Mouse (Mus musculus): ENCODE results near the gene Hspb9.

The Hspb9 gene

DNA sequence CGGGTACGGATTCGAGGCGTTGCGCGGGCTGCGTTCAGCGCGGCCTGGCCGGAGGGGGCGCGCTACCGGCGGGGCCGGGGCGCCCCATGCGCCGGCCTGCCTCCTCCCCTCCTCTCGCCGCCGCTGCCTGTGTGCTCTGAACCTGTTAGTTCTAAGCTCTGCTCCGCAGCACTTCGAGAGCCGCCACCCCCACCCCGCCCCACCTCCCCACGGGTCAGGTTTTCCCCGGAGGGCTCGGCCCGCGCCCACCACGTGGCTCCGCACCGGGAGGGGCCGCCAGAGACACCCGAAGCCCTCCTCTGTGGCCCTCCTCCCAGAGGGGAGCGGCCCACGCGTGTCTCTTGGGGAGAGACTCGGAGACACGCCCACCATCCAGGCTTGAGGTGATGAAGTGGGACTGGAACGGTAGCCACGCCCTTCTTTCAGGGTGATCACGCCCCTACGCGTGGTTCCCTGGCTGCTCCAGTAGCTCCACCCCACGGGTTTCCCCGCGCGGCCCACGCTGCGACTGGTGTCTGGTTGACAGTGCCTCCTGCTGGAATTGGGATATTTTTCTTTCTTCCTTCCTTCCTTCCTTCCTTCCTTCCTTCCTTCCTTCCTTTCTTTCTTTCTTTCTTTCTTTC lies 46.1 kb downstream of the Hspb9 start, which contains the start of gene Kcnh4:
Gene Kcnh4 (minus strand): TSS at position 332 of the 623 bp plus-strand sequence.
- DNase-seq (ENCODE audit: low spot score) = peak; percentile 35

DNA sequence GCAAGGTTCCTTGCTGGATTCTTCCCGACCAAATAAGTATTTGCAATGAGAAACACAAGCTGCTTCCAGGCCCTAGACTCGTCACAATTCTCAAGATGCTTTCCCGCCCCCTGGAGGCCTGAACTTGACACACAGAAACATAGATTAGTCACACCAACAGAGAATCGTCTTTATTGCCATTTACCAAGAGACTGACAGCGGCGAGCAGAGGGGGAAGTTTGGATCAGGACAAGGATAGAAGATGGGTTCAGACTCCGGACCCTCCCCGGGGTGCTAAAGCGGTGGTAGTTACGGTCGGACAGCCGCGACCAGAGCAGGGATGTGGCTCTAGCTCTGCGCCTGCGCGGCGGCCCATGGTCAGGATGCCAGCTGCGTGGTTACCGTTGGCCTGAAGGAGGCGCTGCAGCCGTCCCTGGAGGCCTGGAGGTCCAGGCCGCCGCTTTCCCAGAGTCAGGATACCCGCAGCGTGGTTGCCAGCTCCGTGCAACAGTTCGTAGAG lies 47.9 kb downstream of the Hspb9 start:
- peak; percentile 85 for DNase-seq (ENCODE audit: low spot score)

- DNase-seq (ENCODE audit: low spot score) = no peak
Measured at GRCm38 (mm10) chr11:100762831-100763230, 49.2 kb downstream of the Hspb9 start, which contains the start of gene Hcrt. Hcrt (minus strand) TSS chr11:100762931.
